Mouse (Mus musculus): ENCODE measurements at regions not wholly inside any gene's neighbourhood (a gene's known extent, or its start where the extent isn't known, plus 50 kb on each side); places are given as distances from the start of the nearest gene placed in this dataset.

GRCm38 (mm10) chr9:30777816-30778215, 144.4 kb downstream of the Adamts15 start:
- intact Hi-C loops (cut with DNase I): no loop called here
- no peak for DNase-seq (ENCODE audit: low spot score)

- intact Hi-C loops (cut with DNase I): no loop called here
- no peak for DNase-seq (ENCODE audit: low spot score)
These were observed 147.1 kb downstream of the Adamts15 start for GRCm38 (mm10) chr9:30775161-30775560.

GRCm38 (mm10) chr9:30772456-30772855, 149.8 kb downstream of the Adamts15 start:
- intact Hi-C loops (cut with DNase I): no loop called here
- no peak for DNase-seq (ENCODE audit: low spot score)

GRCm38 (mm10) chr9:30770436-30771173, 151.6 kb downstream of the Adamts15 start:
- intact Hi-C loops (cut with DNase I): no loop called here
- DNase-seq (ENCODE audit: low spot score): no peak

- intact Hi-C loops (cut with DNase I): no loop called here
- no peak for DNase-seq (ENCODE audit: low spot score)
These were observed 152.9 kb downstream of the Adamts15 start for GRCm38 (mm10) chr9:30769435-30769729.

GRCm38 (mm10) chr9:30768665-30769434, 153.4 kb downstream of the Adamts15 start:
- DNase-seq (ENCODE audit: low spot score): no peak
- intact Hi-C loops (cut with DNase I): no loop called here

- intact Hi-C loops (cut with DNase I): no loop called here
- no peak for DNase-seq (ENCODE audit: low spot score)
These were observed 155.6 kb downstream of the Adamts15 start for GRCm38 (mm10) chr9:30766701-30767100.

- intact Hi-C loops (cut with DNase I): no loop called here
- no peak for DNase-seq (ENCODE audit: low spot score)
These were observed 156.1 kb downstream of the Adamts15 start for GRCm38 (mm10) chr9:30766171-30766570.

GRCm38 (mm10) chr9:30765017-30765569, 157.2 kb downstream of the Adamts15 start:
- DNase-seq (ENCODE audit: low spot score): no peak
- intact Hi-C loops (cut with DNase I): no loop called here

GRCm38 (mm10) chr9:30762913-30763312, 159.3 kb downstream of the Adamts15 start:
- intact Hi-C loops (cut with DNase I): no loop called here
- DNase-seq (ENCODE audit: low spot score): peak; percentile 35

- intact Hi-C loops (cut with DNase I): no loop called here
- DNase-seq (ENCODE audit: low spot score): peak; percentile 39
These were observed 164.1 kb downstream of the Adamts15 start for GRCm38 (mm10) chr9:30758121-30758520.

GRCm38 (mm10) chr9:30757406-30757805, 164.8 kb downstream of the Adamts15 start:
- intact Hi-C loops (cut with DNase I): no loop called here
- peak; percentile 47 for DNase-seq (ENCODE audit: low spot score)

GRCm38 (mm10) chr9:30756796-30757195, 165.5 kb downstream of the Adamts15 start:
- intact Hi-C loops (cut with DNase I): no loop called here
- no peak for DNase-seq (ENCODE audit: low spot score)

- no peak for DNase-seq (ENCODE audit: low spot score)
- intact Hi-C loops (cut with DNase I): no loop called here
These were observed 166.7 kb downstream of the Adamts15 start for GRCm38 (mm10) chr9:30755586-30755985.

GRCm38 (mm10) chr9:30754826-30755225, 167.4 kb downstream of the Adamts15 start:
- DNase-seq (ENCODE audit: low spot score): no peak
- intact Hi-C loops (cut with DNase I): no loop called here

- intact Hi-C loops (cut with DNase I): no loop called here
- no peak for DNase-seq (ENCODE audit: low spot score)
These were observed 178.8 kb downstream of the Adamts15 start for GRCm38 (mm10) chr9:30743471-30743870.

- no peak for DNase-seq (ENCODE audit: low spot score)
- intact Hi-C loops (cut with DNase I): no loop called here
These were observed 179.7 kb downstream of the Adamts15 start for GRCm38 (mm10) chr9:30742471-30743098.

GRCm38 (mm10) chr9:30731687-30732086, 190.6 kb downstream of the Adamts15 start:
- no peak for DNase-seq (ENCODE audit: low spot score)
- intact Hi-C loops (cut with DNase I): no loop called here

- DNase-seq (ENCODE audit: low spot score): no peak
- intact Hi-C loops (cut with DNase I): no loop called here
These were observed 198.7 kb downstream of the Adamts15 start for GRCm38 (mm10) chr9:30723364-30724070.

- intact Hi-C loops (cut with DNase I): no loop called here
- no peak for DNase-seq (ENCODE audit: low spot score)
These were observed 200.4 kb downstream of the Adamts15 start for GRCm38 (mm10) chr9:30721861-30722260.
